Mouse (Mus musculus): Measurements from ENCODE around the gene Gm20741. TPM values are rescaled to one million over a fixed set of nuclear protein-coding genes. Genes with fewer than 3 reads are reported as not detected.

Gene Gm20741
- polyA plus RNA-seq, 1 experiment from 2014 or later, result not detected

DNA sequence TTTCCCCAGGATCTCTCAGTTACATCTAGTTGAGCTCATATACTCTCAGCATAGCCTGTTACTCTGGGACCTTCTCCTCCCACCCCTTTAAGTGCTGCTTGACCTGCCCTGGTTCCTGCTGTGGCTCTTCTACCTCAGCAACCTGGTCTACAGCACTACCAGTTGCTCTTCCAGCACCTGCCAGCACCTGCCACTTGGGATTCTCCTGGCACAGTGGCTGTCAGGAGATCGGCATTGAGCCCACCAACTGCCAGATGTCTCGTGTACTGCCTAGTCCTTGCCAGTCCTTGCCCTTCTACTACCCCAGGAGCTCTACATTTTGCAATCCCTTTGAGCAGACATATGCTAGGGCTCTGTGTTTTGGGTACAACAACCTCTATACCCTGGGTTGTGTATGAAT, 25.2 kb downstream of the Gm20741 start:
- Histone ChIP-seq H3K27me3 (ENCODE audit: control insufficient read depth, insufficient read depth, low read length) (no peaks in the 10 kb centered on the region), H3K9ac (ENCODE audit: low read length) (no peak overlapping the region), H3K4me1 (ENCODE audit: control insufficient read depth in 2 of 2, insufficient read depth in 2 of 2, low read length in 2 of 2) (no peaks in the 10 kb centered on the region), H3K4me3 (ENCODE audit: control insufficient read depth in 1 of 2, insufficient read depth in 1 of 2, low read depth in 1 of 2, low read length in 2 of 2) (no peak overlapping the region), H3K4me2 (ENCODE audit: low read length) (no peak overlapping the region), H3K36me3 (ENCODE audit: control insufficient read depth, insufficient read depth, low read length) (no peaks in the 10 kb centered on the region), H3K27ac (replicated peaks in 1 of 2; ENCODE audit: control insufficient read depth in 1 of 2, insufficient read depth in 1 of 2, low read depth in 2 of 2, low read length in 2 of 2) (no peak overlapping the region), H3K9me3 (ENCODE audit: control insufficient read depth, low read length) (no peaks in the 10 kb centered on the region)
- ATAC-seq (ENCODE audit: insufficient number of reproducible peaks, insufficient read depth, low FRiP score, low read depth), result no peak
- 66% methylated on average over 2 of the region's 2 CpGs for WGBS

DNA sequence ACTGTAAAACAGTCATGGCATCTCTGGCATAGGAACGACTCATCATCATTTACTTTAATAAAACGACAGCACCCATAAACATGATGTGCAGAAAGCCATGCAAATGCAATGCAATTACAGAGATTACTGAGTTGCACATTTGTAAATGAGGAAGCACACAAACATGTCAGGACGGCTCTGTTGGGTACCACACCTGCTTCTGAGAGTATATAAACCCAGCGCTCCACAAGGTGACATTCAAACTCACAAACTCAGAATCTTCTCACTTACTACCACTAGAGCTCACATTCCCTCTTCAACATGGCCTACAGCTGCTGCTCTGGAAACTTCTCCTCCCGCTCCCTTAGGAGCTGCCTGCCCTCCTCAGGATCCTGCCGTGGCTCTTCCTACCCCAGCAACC, 34.4 kb downstream of the Gm20741 start, which contains the start of gene Gm5965:
TSS of gene Gm5965 (plus strand) at position 301 of the 400 bp plus-strand sequence.
- Histone ChIP-seq H3K9me3 (ENCODE audit: control insufficient read depth, low read length) (no peaks in the 10 kb centered on the region), H3K27me3 (ENCODE audit: control insufficient read depth, insufficient read depth, low read length) (no peaks in the 10 kb centered on the region), H3K36me3 (ENCODE audit: control insufficient read depth, insufficient read depth, low read length) (no peaks in the 10 kb centered on the region), H3K27ac (replicated peaks in 1 of 2; ENCODE audit: control insufficient read depth in 1 of 2, insufficient read depth in 1 of 2, low read depth in 2 of 2, low read length in 2 of 2) (no peak within 1 kb of the TSS), H3K4me3 (ENCODE audit: control insufficient read depth in 1 of 2, insufficient read depth in 1 of 2, low read depth in 1 of 2, low read length in 2 of 2) (no peak within 1 kb of the TSS), H3K4me2 (ENCODE audit: low read length) (no peak within 1 kb of the TSS), H3K9ac (ENCODE audit: low read length) (no peak within 1 kb of the TSS), H3K4me1 (ENCODE audit: control insufficient read depth in 2 of 2, insufficient read depth in 2 of 2, low read length in 2 of 2) (no peaks in the 10 kb centered on the region)
- no peak for ATAC-seq (ENCODE audit: insufficient number of reproducible peaks, insufficient read depth, low FRiP score, low read depth)
- 76% methylated on average over 6 of the region's 6 CpGs for whole genome bisulfite sequencing

DNA sequence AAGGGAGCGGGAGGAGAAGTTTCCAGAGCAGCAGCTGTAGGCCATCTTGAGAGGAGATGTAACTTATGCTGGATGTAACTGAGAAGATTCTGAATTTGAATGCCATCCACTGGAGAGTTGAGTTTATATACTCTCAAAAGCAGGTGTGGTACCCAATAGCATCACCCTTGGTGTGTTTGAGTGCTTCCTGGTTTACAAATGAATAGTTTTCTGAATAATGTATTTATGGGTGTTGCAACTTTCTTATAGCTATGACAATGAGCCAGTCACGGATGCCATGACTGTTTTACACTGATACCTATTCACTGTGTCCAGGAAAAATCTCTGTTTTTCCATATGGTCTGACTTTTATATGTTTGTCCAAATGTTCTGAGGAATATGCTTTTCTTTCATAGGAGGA, 37.9 kb downstream of the Gm20741 start, which contains the start of gene 2310057N15Rik:
TSS of gene 2310057N15Rik (minus strand) at position 101 of the 400 bp plus-strand sequence.
- Histone ChIP-seq H3K4me3 (ENCODE audit: control insufficient read depth in 1 of 2, insufficient read depth in 1 of 2, low read depth in 1 of 2, low read length in 2 of 2) (no peak within 1 kb of the TSS), H3K9me3 (ENCODE audit: control insufficient read depth, low read length) (no peaks in the 10 kb centered on the region), H3K9ac (ENCODE audit: low read length) (no peak within 1 kb of the TSS), H3K36me3 (ENCODE audit: control insufficient read depth, insufficient read depth, low read length) (no peaks in the 10 kb centered on the region), H3K27ac (replicated peaks in 1 of 2; ENCODE audit: control insufficient read depth in 1 of 2, insufficient read depth in 1 of 2, low read depth in 2 of 2, low read length in 2 of 2) (no peak within 1 kb of the TSS), H3K27me3 (ENCODE audit: control insufficient read depth, insufficient read depth, low read length) (no peaks in the 10 kb centered on the region), H3K4me1 (ENCODE audit: control insufficient read depth in 2 of 2, insufficient read depth in 2 of 2, low read length in 2 of 2) (no peaks in the 10 kb centered on the region), H3K4me2 (ENCODE audit: low read length) (no peak within 1 kb of the TSS)
- 67% methylated on average over 2 of the region's 2 CpGs for WGBS
- no peak for ATAC-seq (ENCODE audit: insufficient number of reproducible peaks, insufficient read depth, low FRiP score, low read depth)

Other genes with a start within 250 kb of the Gm20741 start
- 0.08 TPM in 1 of 2 replicates, not detected in the other for gene Cldn8, start 249.0 kb downstream of the Gm20741 start, polyA plus RNA-seq (2014; fragmentation: Nextera tagmentation; extraction: Ambion mirVana)
- not detected in 2 replicates for gene Krtap24-1, start 199.9 kb downstream of the Gm20741 start, polyA plus RNA-seq (2014; fragmentation: Nextera tagmentation; extraction: Ambion mirVana)
- not detected in 2 replicates for gene 2310079G19Rik, start 184.6 kb downstream of the Gm20741 start, polyA plus RNA-seq (2014; fragmentation: Nextera tagmentation; extraction: Ambion mirVana)
- gene Krtap26-1, start 164.4 kb downstream of the Gm20741 start, polyA plus RNA-seq (2014; fragmentation: Nextera tagmentation; extraction: Ambion mirVana), result not detected in 2 replicates
- gene Krtap27-1, start 140.5 kb downstream of the Gm20741 start, polyA plus RNA-seq (2014; fragmentation: Nextera tagmentation; extraction: Ambion mirVana), result not detected in 2 replicates
- gene 2310061N02Rik, start 104.3 kb downstream of the Gm20741 start, polyA plus RNA-seq (2014; fragmentation: Nextera tagmentation; extraction: Ambion mirVana), result not detected in 2 replicates
- gene Krtap13-1, start 83.4 kb downstream of the Gm20741 start, polyA plus RNA-seq (2014; fragmentation: Nextera tagmentation; extraction: Ambion mirVana), result not detected in 2 replicates
- gene Krtap13, start 60.6 kb downstream of the Gm20741 start, polyA plus RNA-seq (2014; fragmentation: Nextera tagmentation; extraction: Ambion mirVana), result not detected in 2 replicates
- gene 2310034C09Rik, start 53.4 kb downstream of the Gm20741 start, polyA plus RNA-seq (2014; fragmentation: Nextera tagmentation; extraction: Ambion mirVana), result not detected in 2 replicates
- gene 2310057N15Rik, start 38.0 kb downstream of the Gm20741 start, polyA plus RNA-seq (2014; fragmentation: Nextera tagmentation; extraction: Ambion mirVana), result not detected in 2 replicates
- not detected in 2 replicates for gene Gm5965, start 34.3 kb downstream of the Gm20741 start, polyA plus RNA-seq (2014; fragmentation: Nextera tagmentation; extraction: Ambion mirVana)
- not detected in 2 replicates for gene Krtap15, start 8.0 kb upstream of the Gm20741 start, polyA plus RNA-seq (2014; fragmentation: Nextera tagmentation; extraction: Ambion mirVana)
- not detected in 2 replicates for gene Krtap14, start 13.9 kb upstream of the Gm20741 start, polyA plus RNA-seq (2014; fragmentation: Nextera tagmentation; extraction: Ambion mirVana)
- gene Krtap19-1, start 57.2 kb upstream of the Gm20741 start, polyA plus RNA-seq (2014; fragmentation: Nextera tagmentation; extraction: Ambion mirVana), result not detected in 2 replicates
- gene Krtap19-2, start 62.0 kb upstream of the Gm20741 start, polyA plus RNA-seq (2014; fragmentation: Nextera tagmentation; extraction: Ambion mirVana), result not detected in 2 replicates
- gene Krtap19-3, start 65.8 kb upstream of the Gm20741 start, polyA plus RNA-seq (2014; fragmentation: Nextera tagmentation; extraction: Ambion mirVana), result not detected in 2 replicates
- not detected in 2 replicates for gene Krtap19-4, start 72.9 kb upstream of the Gm20741 start, polyA plus RNA-seq (2014; fragmentation: Nextera tagmentation; extraction: Ambion mirVana)
- not detected in 2 replicates for gene Krtap19-5, start 84.2 kb upstream of the Gm20741 start, polyA plus RNA-seq (2014; fragmentation: Nextera tagmentation; extraction: Ambion mirVana)
- gene Krtap19-9b, start 120.0 kb upstream of the Gm20741 start, polyA plus RNA-seq (2014; fragmentation: Nextera tagmentation; extraction: Ambion mirVana), result not detected in 2 replicates
- not detected in 2 replicates for gene Krtap16-3, start 150.7 kb upstream of the Gm20741 start, polyA plus RNA-seq (2014; fragmentation: Nextera tagmentation; extraction: Ambion mirVana)
- not detected in 2 replicates for gene Krtap22-2, start 198.5 kb upstream of the Gm20741 start, polyA plus RNA-seq (2014; fragmentation: Nextera tagmentation; extraction: Ambion mirVana)
- not detected in 2 replicates for gene Gm10229, start 203.1 kb upstream of the Gm20741 start, polyA plus RNA-seq (2014; fragmentation: Nextera tagmentation; extraction: Ambion mirVana)
- not detected in 2 replicates for gene Krtap6-1, start 219.5 kb upstream of the Gm20741 start, polyA plus RNA-seq (2014; fragmentation: Nextera tagmentation; extraction: Ambion mirVana)
- not detected in 2 replicates for gene Gm10228, start 229.3 kb upstream of the Gm20741 start, polyA plus RNA-seq (2014; fragmentation: Nextera tagmentation; extraction: Ambion mirVana)
- gene Krtap6-5, start 235.7 kb upstream of the Gm20741 start, polyA plus RNA-seq (2014; fragmentation: Nextera tagmentation; extraction: Ambion mirVana), result not detected in 2 replicates